Mouse (Mus musculus) brain, embryonic 14.5 days (tissue): ENCODE data around the gene Maff.

Experiments used
- CTCF ChIP-seq: fragments of 200-500 bp; IDR thresholded peaks from 2 replicates; pipeline ENCODE4 v1.5.1; 2012; ENCODE audit warnings: inconsistent platforms, mild to moderate bottlenecking, moderate library complexity, borderline replicate concordance; ENCODE audit not compliant: insufficient read depth, insufficient read length; ENCODE audit errors: extremely low read depth
- POLR2A ChIP-seq: fragments of 200-500 bp; IDR thresholded peaks from 2 replicates; pipeline ENCODE4 v1.6.1; 2012; ENCODE audit warnings: mild to moderate bottlenecking, inconsistent platforms, borderline replicate concordance; ENCODE audit not compliant: poor library complexity, insufficient read depth, insufficient read length, severe bottlenecking; ENCODE audit errors: extremely low read depth

DNA sequence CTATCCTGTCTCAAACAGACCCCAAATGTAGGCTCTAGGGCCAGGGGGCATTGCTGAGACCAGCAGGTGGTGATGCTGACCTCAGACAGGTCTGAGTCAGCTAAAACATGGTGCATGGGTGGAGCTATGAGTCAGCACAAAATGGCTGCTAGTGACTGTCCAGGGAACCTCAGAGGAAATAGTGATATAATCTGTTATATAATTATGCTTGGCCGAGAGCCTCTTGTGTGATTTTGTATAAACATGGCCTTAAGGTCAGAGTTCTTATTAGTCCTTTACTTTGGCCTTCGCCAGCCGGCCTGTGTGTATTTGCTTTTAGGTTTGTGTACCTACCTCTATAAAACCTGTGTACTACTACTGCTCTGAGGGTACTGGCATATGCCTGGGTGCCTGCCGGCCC lies 13.0 kb upstream of the Maff start:
- TF ChIP-seq POLR2A: no peak
- no peak for TF ChIP-seq CTCF
